Mouse (Mus musculus) adrenal gland, postnatal 14 days (tissue): ENCODE results near the gene Hax1. TPM values are rescaled to one million over a fixed set of nuclear protein-coding genes. Genes with fewer than 3 reads are reported as not detected.

Experiments used
- DNase-seq: peaks from one replicate; pipeline ENCODE4 v3.0.0; 2021; ENCODE audit warnings: mixed read lengths
- long read RNA-seq, 2 experiments: library from polyadenylated mRNA; stranded (forward); transcript quantifications; one replicate each; pipeline ENCODE4 v2.0.0; 2021
- total RNA-seq: library from RNA; stranded (reverse); gene quantifications from 2 replicates; pipeline ENCODE4 v1.2.3, GENCODE M21; 2021

The Hax1 gene
- total RNA-seq, result 100 and 124 TPM in 2 replicates
- long read RNA-seq, experiment 1, transcript Hax1-201 (7 exons, 1,139 nt), result major isoform, 66 of 78 reads
- long read RNA-seq, experiment 1, partial matches to known transcripts, result 1 of 78 reads
- long read RNA-seq, experiment 1, other reads (novel, unspliced or antisense), result 3 of 78 reads
- long read RNA-seq, experiment 2, transcript Hax1-201 (7 exons, 1,139 nt), result major isoform, 49 of 63 reads
- long read RNA-seq, experiment 2, partial matches to known transcripts, result 2 of 63 reads
- long read RNA-seq, experiment 2, other reads (novel, unspliced or antisense), result 7 of 63 reads

GRCm38 (mm10) chr3:89998612-89999054 lies at the start of gene Hax1:
Gene Hax1 (minus strand): TSS chr3:89998780.
- peak; percentile 96 for DNase-seq

- no peak for DNase-seq
Measured at GRCm38 (mm10) chr3:90036263-90036662, 37.7 kb upstream of the Hax1 start.

DNA sequence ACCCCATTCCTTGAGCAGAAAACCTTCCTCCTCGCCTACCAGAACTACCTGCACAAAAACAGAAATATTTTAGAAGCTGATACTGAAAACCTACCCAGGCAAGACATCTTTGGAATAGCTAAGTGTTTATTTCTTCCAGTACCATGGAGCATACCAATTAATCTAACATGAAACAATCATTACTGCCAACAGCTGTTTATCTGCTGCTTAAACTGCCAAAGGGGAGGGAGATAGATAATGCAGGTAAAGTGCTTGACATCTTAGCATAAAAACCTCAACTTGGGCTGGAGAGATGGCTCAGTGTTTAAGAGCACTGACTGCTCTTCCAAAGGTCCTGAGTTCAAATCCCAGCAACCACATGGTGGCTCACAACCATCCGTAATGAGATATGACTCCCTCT lies 36.1 kb upstream of the Hax1 start:
- no peak for DNase-seq

DNA sequence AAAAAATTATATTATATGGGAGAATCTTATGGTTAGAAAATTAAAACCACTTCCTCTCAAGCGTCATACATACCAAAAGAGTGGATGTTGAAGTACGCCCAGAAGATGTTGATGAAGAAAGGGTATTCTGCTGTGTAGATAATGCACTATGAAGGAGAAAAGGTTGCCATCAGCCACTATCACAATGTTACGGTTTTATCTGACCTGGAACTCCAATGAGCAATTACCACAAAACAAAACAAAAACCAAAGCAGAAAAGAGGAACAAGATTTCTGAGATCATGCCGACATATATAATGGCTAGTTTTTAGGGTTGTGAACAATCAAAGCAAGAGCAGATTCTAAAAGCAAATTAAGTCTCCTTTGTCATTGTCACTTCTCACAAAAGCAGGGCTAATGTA lies 18.0 kb upstream of the Hax1 start:
- DNase-seq, result no peak

GRCm38 (mm10) chr3:90010291-90010690 lies 11.7 kb upstream of the Hax1 start:
- DNase-seq, result no peak

- DNase-seq, result no peak
Measured at GRCm38 (mm10) chr3:90004091-90004796, 5.7 kb upstream of the Hax1 start.

DNA sequence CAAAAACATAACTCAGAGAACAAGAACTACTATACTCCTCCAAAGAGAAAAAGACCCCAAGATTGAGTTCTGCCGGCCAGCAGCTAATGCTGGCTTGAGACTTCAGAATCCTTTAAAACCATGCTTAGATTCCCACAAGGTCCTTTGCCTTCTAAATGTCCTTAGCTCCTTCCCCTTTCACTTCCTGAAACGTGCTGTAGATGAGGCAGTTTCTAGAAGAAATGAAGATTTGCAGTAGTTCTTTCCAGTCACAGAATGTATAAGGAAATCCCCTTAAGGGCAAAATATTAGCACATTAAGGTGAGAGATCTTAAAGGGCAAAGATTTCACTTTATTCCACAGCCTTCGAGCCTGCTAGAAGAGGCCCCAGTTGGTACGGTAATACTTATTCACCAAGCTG lies 1.2 kb upstream of the Hax1 start:
- DNase-seq, result no peak

GRCm38 (mm10) chr3:89999090-89999489 lies 510 bp upstream of the Hax1 start:
- DNase-seq, result no peak

DNA sequence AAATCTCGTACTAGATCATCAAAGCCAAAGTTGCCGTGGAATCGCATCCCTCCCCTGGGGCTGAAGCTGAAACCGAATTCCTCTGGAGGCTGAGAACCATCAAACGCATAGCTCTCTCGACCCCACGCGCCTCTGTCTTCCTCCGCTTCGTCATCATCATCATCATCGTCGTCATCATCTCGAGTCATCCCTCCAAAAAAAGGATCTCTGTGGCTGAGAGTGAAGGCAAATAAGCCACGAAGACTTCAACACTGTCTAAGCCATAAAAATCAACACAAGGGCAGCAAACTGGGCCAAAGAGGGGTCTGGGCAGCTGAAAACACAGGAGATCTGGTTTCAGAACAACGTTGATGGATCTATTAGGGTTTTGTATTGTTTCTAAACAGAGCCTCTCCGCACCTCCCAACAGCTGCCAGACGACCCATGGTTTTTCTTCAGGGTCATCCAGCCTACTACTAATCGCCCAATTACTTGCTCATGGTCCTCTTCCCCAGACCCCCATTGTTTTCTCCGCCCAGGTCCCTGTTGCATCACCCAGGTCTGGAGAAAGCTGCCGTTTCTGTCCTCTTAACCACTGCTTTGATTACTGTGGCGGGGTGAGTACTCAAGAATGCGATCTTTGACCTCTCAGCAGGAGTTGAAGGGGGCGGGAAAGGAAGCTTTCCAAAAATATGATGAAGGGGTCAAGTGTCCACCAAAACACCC lies 637 bp downstream of the Hax1 start:
- DNase-seq, result peak; percentile 31

DNA sequence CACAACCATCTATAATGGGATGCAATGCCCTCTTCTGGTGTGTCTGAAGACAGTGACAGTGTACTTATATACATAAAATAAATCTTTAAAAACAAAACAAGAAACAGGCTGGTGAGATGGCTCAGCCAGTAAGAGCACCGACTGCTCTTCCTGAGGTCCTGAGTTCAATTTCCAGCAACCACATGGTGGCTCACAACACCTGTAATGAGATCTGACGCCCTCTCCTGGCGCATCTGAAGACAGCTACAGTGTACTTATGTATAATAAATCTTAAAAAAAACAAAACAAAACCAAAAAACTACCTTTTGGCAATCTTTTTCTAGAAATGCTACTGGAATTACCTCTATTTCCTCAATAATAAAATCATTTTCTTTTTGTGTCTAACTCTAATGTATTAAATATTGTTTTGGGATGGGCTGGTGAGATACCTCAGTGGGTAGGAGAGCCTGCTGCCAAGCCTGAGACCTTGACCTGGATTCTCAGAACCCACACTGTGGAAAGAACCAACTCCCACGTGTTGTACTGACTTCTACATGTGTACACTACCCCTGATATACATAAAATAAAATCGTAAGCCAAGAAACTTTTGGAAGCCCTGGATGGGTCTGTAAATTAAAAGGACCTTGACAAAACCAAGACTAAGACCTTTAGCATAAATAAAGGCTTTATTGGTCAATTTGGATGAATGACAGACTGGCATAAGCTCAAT lies 3.6 kb downstream of the Hax1 start:
- peak; percentile 39 for DNase-seq

DNA sequence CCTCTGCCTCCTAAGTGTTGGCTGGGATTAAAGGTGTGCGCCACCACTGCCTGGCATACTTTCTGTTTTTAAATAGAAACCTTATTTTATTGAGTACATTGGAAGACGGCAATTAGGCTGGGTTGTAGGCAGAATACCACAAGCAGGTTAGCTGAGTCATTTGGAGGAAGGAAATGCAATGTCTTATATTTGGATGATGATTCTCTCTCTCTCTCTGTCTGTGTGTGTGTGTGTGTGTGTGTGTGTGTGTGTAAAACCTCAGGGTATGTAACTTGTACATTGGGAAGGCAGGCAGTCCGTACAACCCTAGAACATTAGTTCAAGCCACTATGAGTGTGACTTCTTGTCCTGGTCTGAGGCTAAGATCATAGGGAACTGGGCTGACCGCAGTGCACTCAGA lies 10.8 kb downstream of the Hax1 start:
- DNase-seq, result no peak

DNA sequence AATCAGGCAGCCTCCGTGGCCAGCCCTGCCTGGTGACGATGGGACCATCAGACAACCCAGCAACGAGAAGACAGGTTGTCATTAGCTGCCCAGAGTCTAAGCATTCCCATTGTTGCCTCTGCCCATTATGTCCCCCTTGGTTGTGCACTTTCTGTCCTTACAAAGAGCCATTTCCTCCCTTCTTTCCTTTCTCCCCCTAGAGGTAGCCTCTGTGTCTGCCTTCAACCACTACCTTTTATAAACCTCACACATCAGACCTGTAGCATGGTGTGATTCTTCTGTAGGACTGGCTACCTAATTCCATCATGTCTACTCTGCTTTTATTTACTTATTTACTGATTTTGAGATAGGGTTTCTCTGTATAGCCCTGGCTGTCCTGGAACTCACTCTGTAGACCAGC lies 11.4 kb downstream of the Hax1 start:
- no peak for DNase-seq

- no peak for DNase-seq
Measured at GRCm38 (mm10) chr3:89982426-89982825, 16.2 kb downstream of the Hax1 start.

GRCm38 (mm10) chr3:89976859-89977258 lies 21.7 kb downstream of the Hax1 start:
- no peak for DNase-seq

DNA sequence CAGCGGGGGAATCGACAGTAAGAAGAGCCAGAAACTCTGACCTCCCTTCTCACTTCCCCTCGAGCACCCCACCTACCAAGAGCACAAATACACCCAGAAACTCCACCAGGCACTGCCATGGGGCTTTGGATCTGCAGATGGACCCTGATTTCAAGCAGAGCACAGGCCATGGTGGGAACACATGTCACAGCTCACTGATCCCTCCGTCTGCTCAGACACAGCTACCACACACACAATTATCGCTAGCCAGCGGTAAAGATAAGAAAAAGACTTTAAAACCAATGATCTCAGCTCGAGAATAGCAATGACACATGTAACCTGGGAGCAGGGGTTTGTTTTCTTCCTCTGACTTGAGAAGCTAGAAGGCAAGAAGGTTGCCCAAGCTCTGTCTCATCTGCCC lies 30.1 kb downstream of the Hax1 start:
- no peak for DNase-seq

GRCm38 (mm10) chr3:89966946-89967345 lies 31.6 kb downstream of the Hax1 start:
- DNase-seq, result peak; percentile 47

GRCm38 (mm10) chr3:89965972-89966371 lies 32.6 kb downstream of the Hax1 start:
- no peak for DNase-seq

GRCm38 (mm10) chr3:89965557-89965956 lies 33.0 kb downstream of the Hax1 start:
- no peak for DNase-seq

DNA sequence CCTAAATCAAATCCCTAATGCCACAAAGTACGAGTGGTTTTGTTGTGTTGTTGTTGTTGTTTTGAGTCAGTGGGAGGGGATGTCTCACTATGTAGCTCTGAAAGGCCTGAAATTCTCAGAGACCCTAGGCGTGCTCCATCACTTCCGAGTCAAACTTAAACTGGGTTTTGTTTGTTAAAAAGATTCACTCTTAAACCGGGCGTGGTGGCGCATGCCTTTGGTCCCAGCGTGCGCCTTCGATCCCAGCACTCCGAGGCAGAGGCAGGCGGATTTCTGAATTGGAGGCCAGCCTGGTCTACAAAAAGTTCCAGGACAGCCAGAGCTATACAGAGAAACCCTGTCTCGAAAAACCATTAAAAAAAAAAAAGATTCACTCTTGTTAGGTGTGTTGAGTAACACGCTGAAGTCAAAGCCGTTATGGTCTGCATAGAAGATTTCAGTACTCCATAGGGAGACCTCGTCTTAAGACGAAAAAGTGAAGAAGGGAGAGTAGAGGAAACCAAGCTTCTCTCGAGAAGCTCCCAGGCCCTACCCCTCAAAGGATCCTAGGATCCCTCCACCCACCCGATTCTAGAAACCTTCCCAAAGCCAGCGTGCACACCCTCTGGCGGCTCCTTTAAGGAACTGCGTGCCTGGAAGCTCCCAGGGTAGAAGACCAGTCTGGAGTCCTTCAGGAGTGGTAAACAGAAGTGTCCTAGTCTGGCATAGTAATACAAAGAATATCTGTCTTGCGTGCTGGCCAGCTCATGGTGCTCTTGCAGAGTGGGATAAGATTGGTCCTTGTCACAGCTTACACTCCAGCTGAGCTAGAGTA lies 34.4 kb downstream of the Hax1 start:
- peak; percentile 82 for DNase-seq

GRCm38 (mm10) chr3:89963221-89963763 lies 35.3 kb downstream of the Hax1 start, which contains the start of gene Atp8b2:
Gene Atp8b2 (minus strand): TSS chr3:89963508.
- peak; percentile 79 for DNase-seq

- peak; percentile 60 for DNase-seq
Measured at GRCm38 (mm10) chr3:89962751-89963220, 35.8 kb downstream of the Hax1 start.
